Mouse (Mus musculus) hindbrain, embryonic 16.5 days (tissue): ENCODE data around the gene Uspl1. TPM values are rescaled to one million over a fixed set of nuclear protein-coding genes. Genes with fewer than 3 reads are reported as not detected.

Experiments used
- ATAC-seq: fragments of 200-750 bp; cut with Nextera tagmentation; 2 replicates; pipeline ENCODE4 v1.8.0; 2017; ENCODE audit warnings: moderate TSS enrichment, moderate library complexity
- H3K27ac ChIP-seq: fragments of 300-500 bp; sonication (generic); 2 replicates; pipeline ENCODE4 v1.5.1; 2014; ENCODE audit warnings: low read depth, mild to moderate bottlenecking, control low read depth, low read length, moderate library complexity
- H3K27me3 ChIP-seq: fragments of 300-500 bp; sonication (generic); replicated peaks from 2 replicates; pipeline ENCODE4 v1.6.1; 2014; ENCODE audit warnings: low read length; ENCODE audit not compliant: control insufficient read depth, insufficient read depth
- H3K36me3 ChIP-seq: fragments of 300-500 bp; sonication (generic); 2 replicates; pipeline ENCODE4 v1.6.1; 2014; ENCODE audit warnings: mild to moderate bottlenecking, low read length, moderate library complexity, mixed read lengths; ENCODE audit not compliant: control insufficient read depth, insufficient read depth
- H3K4me1 ChIP-seq: fragments of 300-500 bp; sonication (generic); 2 replicates; pipeline ENCODE4 v1.6.1; 2014; ENCODE audit warnings: low read depth, low read length; ENCODE audit not compliant: control insufficient read depth, insufficient read depth
- H3K4me2 ChIP-seq: fragments of 300-500 bp; sonication (generic); 2 replicates; pipeline ENCODE4 v1.6.1; 2014; ENCODE audit warnings: mild to moderate bottlenecking, low read length, control low read depth, moderate library complexity
- H3K4me3 ChIP-seq: fragments of 300-500 bp; sonication (generic); 2 replicates; pipeline ENCODE4 v1.5.1; 2014; ENCODE audit warnings: mild to moderate bottlenecking, low read length, control low read depth, moderate library complexity
- H3K9ac ChIP-seq: fragments of 300-500 bp; sonication (generic); 2 replicates; pipeline ENCODE4 v1.6.1; 2014; ENCODE audit warnings: low read depth, mild to moderate bottlenecking, control low read depth, low read length, moderate library complexity
- H3K9me3 ChIP-seq: fragments of 300-500 bp; sonication (generic); 2 replicates; pipeline ENCODE4 v1.6.1; 2014; ENCODE audit warnings: mild to moderate bottlenecking, low read length, moderate library complexity; ENCODE audit not compliant: control insufficient read depth
- WGBS: fragments of 180-500 bp; shearing (Covaris S2); extraction: QIAGEN DNeasy Blood & Tissue Kit; methylation state at CpG from one replicate; pipeline ENCODE4 v1.1.7; 2014; 5-methylcytosine and 5-hydroxymethylcytosine counted together
- microRNA-seq: library from miRNA; unstranded; fragments of <30 nt; microRNA quantifications from one replicate; pipeline ENCODE4, GENCODE M21; 2017
- polyA plus RNA-seq: library from polyadenylated mRNA; unstranded; fragments of >200 nt; fragmentation: Nextera tagmentation; extraction: Ambion mirVana; gene quantifications from 2 replicates; pipeline ENCODE4 v1.2.1, GENCODE M21; 2015

Uspl1 gene
- polyA plus RNA-seq, 1 experiment from 2014 or later, result 48.4 TPM

DNA sequence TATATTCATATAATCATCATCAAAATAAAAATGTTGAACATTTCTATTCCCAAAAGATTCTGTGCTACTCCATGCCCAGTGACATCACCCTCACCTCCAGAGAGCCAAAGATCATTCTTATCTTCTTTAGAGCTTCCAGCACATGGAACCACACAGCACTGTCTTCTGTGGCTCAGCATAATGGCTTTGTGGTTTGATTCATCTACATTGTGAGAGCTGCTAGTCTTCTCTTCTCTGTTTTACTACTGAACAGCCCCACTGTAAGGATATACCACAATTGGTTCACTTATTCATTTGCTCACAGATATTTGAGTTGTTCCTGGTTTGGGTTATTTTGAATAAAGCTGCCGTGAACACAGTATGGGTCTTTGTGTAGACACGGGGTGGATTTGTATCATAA, 71.4 kb downstream of the Uspl1 start:
- Histone ChIP-seq H3K4me2 (no peak overlapping the region), H3K27ac (no peak overlapping the region), H3K9me3 (no peaks in the 10 kb centered on the region), H3K4me3 (no peak overlapping the region), H3K27me3 (no peaks in the 10 kb centered on the region), H3K36me3 (no peaks in the 10 kb centered on the region), H3K4me1 (peaks cover 12% of the 10 kb centered on the region), H3K9ac (no peak overlapping the region)
- 87% methylated on average over 2 of the region's 2 CpGs for WGBS
- ATAC-seq, result no peak

DNA sequence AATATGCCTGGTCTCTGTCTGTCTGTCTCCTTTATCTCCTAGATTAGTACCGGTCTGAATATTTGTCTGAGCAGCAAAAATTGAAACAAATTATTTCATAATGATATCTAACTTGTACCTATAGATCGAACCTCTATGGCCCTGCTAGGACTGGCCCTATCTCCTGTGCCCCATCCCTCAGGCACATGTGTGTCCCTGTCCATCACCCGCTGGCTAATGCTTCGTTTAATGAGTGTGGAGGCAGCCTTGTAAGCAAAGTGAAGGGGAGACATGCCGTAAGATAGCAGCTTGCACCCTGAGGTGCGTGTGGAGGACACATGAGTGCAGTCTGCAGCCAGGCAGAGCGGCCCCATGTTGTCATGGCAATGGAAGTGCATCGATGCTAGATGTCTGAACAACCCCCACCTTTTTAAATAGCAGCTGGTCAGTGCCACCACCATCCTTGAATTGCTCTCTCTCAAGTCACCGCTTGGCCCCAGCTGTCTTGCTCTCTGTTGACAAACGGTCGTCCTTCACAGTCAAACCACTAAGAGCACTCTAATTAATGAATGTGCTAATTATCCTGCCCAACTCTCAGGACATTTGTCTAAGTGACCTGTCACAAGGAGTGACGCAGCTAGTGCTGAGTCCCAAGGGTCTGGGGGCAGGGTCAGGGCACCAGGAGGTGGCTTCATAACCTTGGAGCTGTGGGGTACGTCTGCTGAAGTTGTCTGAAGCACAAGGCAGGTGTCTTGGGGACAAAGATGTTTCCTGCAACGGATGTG, 73.5 kb downstream of the Uspl1 start:
- ATAC-seq, result peak; percentile 51
- Histone ChIP-seq H3K4me3 (no peak overlapping the region), H3K36me3 (no peaks in the 10 kb centered on the region), H3K9me3 (no peaks in the 10 kb centered on the region), H3K9ac (no peak overlapping the region), H3K4me2 (no peak overlapping the region), H3K27ac (peak overlapping the region; percentile 14; the same call in 1 of the 2 replicates), H3K4me1 (peaks cover 12% of the 10 kb centered on the region), H3K27me3 (no peaks in the 10 kb centered on the region)
- 33% methylated on average over 14 of the region's 14 CpGs for WGBS

DNA sequence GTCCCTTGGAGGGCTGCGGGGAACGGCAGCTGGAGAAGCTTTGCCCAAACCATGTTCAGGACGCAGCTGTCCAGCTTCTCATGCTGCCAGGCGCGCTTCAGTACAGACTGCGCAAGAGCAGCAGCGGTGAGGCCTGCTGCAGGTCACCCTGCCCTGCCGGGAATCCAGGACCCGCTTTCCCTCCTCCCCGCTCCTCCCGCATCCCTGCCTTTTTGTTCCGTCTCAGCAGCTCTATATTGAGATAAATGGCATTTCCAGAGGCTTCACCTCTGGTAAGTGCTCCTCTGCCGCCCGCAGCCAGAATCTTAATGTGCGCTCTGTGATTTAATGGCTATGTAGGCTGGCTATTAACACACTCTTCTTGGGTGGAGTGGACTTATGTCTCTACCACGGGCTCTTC, 74.9 kb downstream of the Uspl1 start:
- Histone ChIP-seq H3K36me3 (no peaks in the 10 kb centered on the region), H3K9ac (peak overlapping the region; percentile 38), H3K9me3 (no peaks in the 10 kb centered on the region), H3K4me1 (peaks cover 12% of the 10 kb centered on the region), H3K27ac (peak overlapping the region; percentile 40; the same call in 1 of the 2 replicates), H3K4me3 (no peak overlapping the region), H3K27me3 (no peaks in the 10 kb centered on the region), H3K4me2 (peak overlapping the region; percentile 34)
- whole genome bisulfite sequencing, result 15% methylated on average over 16 of the region's 16 CpGs
- peak; percentile 70 for ATAC-seq

DNA sequence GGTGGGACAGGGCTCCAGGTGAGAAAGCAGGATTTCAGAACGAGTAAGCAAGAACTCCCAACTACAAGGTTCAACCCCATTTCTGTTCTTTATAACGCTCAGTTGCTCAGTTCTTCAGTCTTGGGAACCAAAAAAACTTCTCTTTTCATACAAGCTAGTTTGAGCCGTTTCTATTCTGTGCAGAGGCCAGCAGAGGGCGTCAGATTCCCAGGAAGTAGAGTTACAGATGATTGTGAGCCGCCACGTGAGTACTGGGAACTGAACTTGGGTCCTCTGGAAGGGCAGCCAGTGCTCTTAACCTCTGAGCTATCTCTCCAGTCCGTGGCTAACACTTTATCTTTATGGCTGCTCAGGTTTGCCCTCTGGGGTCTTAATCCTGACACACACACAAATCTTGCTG, 77.3 kb downstream of the Uspl1 start:
- WGBS, result 71% methylated on average over 7 of the region's 7 CpGs

DNA sequence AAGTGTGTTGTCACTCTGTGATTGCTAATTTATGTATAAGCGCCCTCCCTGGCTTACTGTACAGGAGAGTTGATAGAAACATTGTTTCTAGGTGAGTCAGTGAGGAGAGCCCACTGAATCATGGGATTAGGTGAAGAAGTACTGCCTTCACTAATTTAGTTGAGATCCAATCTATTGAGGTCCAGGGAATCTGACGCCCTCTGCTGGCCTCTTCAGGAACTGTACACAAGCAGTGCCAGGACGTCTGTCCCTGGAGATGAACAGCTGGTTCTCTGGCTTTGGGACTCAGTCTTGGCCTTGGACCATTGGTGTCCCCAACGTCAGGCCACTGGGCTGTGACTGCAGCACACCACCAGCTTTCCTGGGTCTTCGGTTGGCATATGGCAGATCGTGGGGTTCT, 77.7 kb downstream of the Uspl1 start:
- ATAC-seq, result no peak
- 61% methylated on average over 6 of the region's 6 CpGs for WGBS

More for the DNA sequence above, 77.3 kb downstream of the Uspl1 start:
- Histone ChIP-seq H3K4me3 (no peak overlapping the region), H3K36me3 (no peaks in the 10 kb centered on the region), H3K9ac (no peak overlapping the region), H3K27me3 (no peaks in the 10 kb centered on the region), H3K4me1 (peaks cover 12% of the 10 kb centered on the region), H3K4me2 (no peak overlapping the region), H3K27ac (no peak overlapping the region), H3K9me3 (no peaks in the 10 kb centered on the region)
- ATAC-seq, result no peak

DNA sequence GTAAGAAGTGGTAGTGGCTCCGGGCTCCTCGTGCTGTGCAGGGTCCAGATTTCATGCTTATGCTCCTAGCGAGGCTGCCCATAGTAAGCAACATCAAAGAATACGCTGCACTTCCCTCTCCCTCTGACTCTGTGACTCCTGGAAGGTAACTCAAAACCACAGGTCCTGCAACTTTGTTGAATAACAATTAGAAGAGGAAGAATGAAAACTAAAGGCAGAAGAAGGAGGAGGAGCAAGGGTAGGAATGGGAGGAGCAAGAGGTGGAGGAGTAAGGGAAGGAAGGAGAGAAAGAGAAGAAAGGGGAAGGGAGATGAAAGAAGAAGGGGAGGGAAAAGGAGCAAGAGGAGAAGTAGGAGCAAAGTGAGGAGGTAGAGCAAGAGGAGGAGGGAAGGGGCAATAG, 80.3 kb downstream of the Uspl1 start, which contains the start of gene Alox5ap:
TSS of gene Alox5ap (plus strand) at position 363 of the 400 bp plus-strand sequence.
- H3K4me1 ChIP-seq, result peaks cover 1% of the 10 kb centered on the region
- no peaks in the 10 kb centered on the region for H3K27me3 ChIP-seq
- H3K9me3 ChIP-seq, result no peaks in the 10 kb centered on the region
- no peak within 1 kb of the TSS for H3K4me2 ChIP-seq
- H3K27ac ChIP-seq, result no peak within 1 kb of the TSS
- H3K36me3 ChIP-seq, result no peaks in the 10 kb centered on the region
- H3K4me3 ChIP-seq, result no peak within 1 kb of the TSS
- no peak within 1 kb of the TSS for H3K9ac ChIP-seq
- WGBS, result 51% methylated on average over 4 of the region's 4 CpGs
- no peak for ATAC-seq

More for the DNA sequence above, 77.7 kb downstream of the Uspl1 start:
- H3K9ac ChIP-seq, result no peak overlapping the region
- no peak overlapping the region for H3K4me2 ChIP-seq
- no peaks in the 10 kb centered on the region for H3K27me3 ChIP-seq
- H3K27ac ChIP-seq, result no peak overlapping the region
- peaks cover 12% of the 10 kb centered on the region for H3K4me1 ChIP-seq
- no peaks in the 10 kb centered on the region for H3K9me3 ChIP-seq
- no peaks in the 10 kb centered on the region for H3K36me3 ChIP-seq
- H3K4me3 ChIP-seq, result no peak overlapping the region

DNA sequence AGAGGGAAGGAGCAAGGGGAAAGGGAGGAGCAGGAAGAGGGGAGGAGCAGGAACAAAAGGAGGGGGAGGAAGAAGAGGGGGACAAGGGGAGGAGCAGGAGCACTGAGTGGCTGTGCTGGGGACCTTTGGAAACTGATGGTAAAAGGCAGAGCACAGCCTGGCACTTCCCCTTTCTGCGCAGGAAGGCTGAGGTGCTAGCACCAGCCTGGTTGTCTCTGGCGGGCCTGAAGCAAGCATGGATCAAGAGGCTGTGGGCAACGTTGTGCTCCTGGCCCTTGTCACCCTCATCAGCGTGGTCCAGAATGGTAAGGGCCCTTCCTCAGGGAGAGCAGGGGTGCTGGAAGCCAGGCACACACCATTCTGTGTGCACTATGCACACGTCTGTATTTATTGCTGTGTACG, 80.7 kb downstream of the Uspl1 start:
- Histone ChIP-seq H3K4me2 (no peak overlapping the region), H3K27ac (no peak overlapping the region), H3K4me3 (no peak overlapping the region), H3K9me3 (no peaks in the 10 kb centered on the region), H3K4me1 (no peaks in the 10 kb centered on the region), H3K9ac (no peak overlapping the region), H3K36me3 (no peaks in the 10 kb centered on the region), H3K27me3 (no peaks in the 10 kb centered on the region)
- 64% methylated on average over 6 of the region's 6 CpGs for WGBS
- no peak for ATAC-seq

Small RNA genes within 50 kb of the gene (microRNA-seq; reads per million reads assigned to microRNA genes)
- gene Gm24105, result not detected

Other genes with a start within 250 kb of the Uspl1 start
- gene Gm42791, start 189.2 kb upstream of the Uspl1 start, polyA plus RNA-seq, result 3.9 and 5.3 TPM in 2 replicates
- 634 and 655 TPM in 2 replicates for gene Hmgb1, start 139 bp downstream of the Uspl1 start, polyA plus RNA-seq
- 10.1 and 13.3 TPM in 2 replicates for gene Alox5ap, start 80.4 kb downstream of the Uspl1 start, polyA plus RNA-seq
- gene Medag, start 227.4 kb downstream of the Uspl1 start, polyA plus RNA-seq, result 6.4 and 6.5 TPM in 2 replicates